Mouse (Mus musculus) myocyte (in vitro differentiated cells): ENCODE results near the gene Gm20388. TPM values are rescaled to one million over a fixed set of nuclear protein-coding genes. Genes with fewer than 3 reads are reported as not detected.

Experiments used
- H3K27me3 ChIP-seq: one replicate; pipeline ENCODE4 v1.6.1; 2011; ENCODE audit not compliant: control insufficient read depth, insufficient read depth, insufficient read length
- H3K36me3 ChIP-seq: one replicate; pipeline ENCODE4 v1.6.1; 2011; ENCODE audit not compliant: control insufficient read depth, insufficient read depth
- H3K4me2 ChIP-seq: one replicate; pipeline ENCODE4 v1.6.1; 2011; ENCODE audit warnings: low read depth, control low read depth
- H3K4me3 ChIP-seq: one replicate; pipeline ENCODE4 v1.5.1; 2011; ENCODE audit warnings: mild to moderate bottlenecking, control low read depth, moderate library complexity
- H3K79me2 ChIP-seq: one replicate; pipeline ENCODE4 v1.6.1; 2011; ENCODE audit not compliant: control insufficient read depth, insufficient read depth
- H3ac ChIP-seq: one replicate; pipeline ENCODE4 v1.6.1; 2011; ENCODE audit not compliant: control insufficient read depth, insufficient read length
- CEBPB ChIP-seq: IDR thresholded peaks from 2 replicates; pipeline ENCODE4 v1.6.1; 2011; ENCODE audit warnings: mild to moderate bottlenecking, moderate library complexity; ENCODE audit not compliant: poor library complexity, insufficient read depth, severe bottlenecking
- E2F4 ChIP-seq: IDR thresholded peaks from one replicate; pipeline ENCODE4 v1.6.1; 2011; ENCODE audit warnings: mild to moderate bottlenecking, control low read depth, moderate library complexity; ENCODE audit not compliant: insufficient read depth
- MAX ChIP-seq: IDR thresholded peaks from one replicate; pipeline ENCODE4 v1.6.1; 2011; ENCODE audit warnings: low read depth, mild to moderate bottlenecking, control low read depth
- MYOD1 ChIP-seq, 3 experiments: IDR thresholded peaks; one replicate each; pipeline ENCODE4 v1.6.1; 2011; ENCODE audit warnings: control low read depth in 2 of 3, low read depth in 2 of 3, mild to moderate bottlenecking in 2 of 3, moderate library complexity in 1 of 3; ENCODE audit not compliant: insufficient read length in 2 of 3, control insufficient read depth in 1 of 3
- MYOG ChIP-seq, 3 experiments: IDR thresholded peaks; one replicate each; pipeline ENCODE4 v1.6.1; 2011; ENCODE audit warnings: control low read depth in 2 of 3, low read depth in 2 of 3, mild to moderate bottlenecking in 2 of 3; ENCODE audit not compliant: insufficient read length in 2 of 3, control insufficient read depth in 1 of 3, insufficient read depth in 1 of 3
- POLR2A ChIP-seq: IDR thresholded peaks from one replicate; pipeline ENCODE4 v1.6.1; 2011; ENCODE audit warnings: low read depth, mild to moderate bottlenecking, control low read depth, moderate library complexity; ENCODE audit not compliant: insufficient read length
- POLR2AphosphoS2 ChIP-seq: IDR thresholded peaks from one replicate; pipeline ENCODE4 v1.6.1; 2011; ENCODE audit warnings: low read depth, control low read depth; ENCODE audit not compliant: insufficient read length
- REST ChIP-seq: IDR thresholded peaks from one replicate; pipeline ENCODE4 v1.6.1; 2011; ENCODE audit warnings: mild to moderate bottlenecking, control low read depth, moderate library complexity; ENCODE audit not compliant: insufficient read depth, insufficient read length
- SRF ChIP-seq: IDR thresholded peaks from one replicate; pipeline ENCODE4 v1.6.1; 2011; ENCODE audit warnings: low read depth; ENCODE audit not compliant: control insufficient read depth, insufficient read length
- TCF12 ChIP-seq: IDR thresholded peaks from one replicate; pipeline ENCODE4 v1.6.1; 2011; ENCODE audit warnings: mild to moderate bottlenecking, control low read depth; ENCODE audit not compliant: poor library complexity, insufficient read depth, severe bottlenecking
- TCF3 ChIP-seq: IDR thresholded peaks from one replicate; pipeline ENCODE4 v1.6.1; 2011; ENCODE audit warnings: low read depth, control low read depth; ENCODE audit not compliant: insufficient read length
- USF1 ChIP-seq: IDR thresholded peaks from one replicate; pipeline ENCODE4 v1.6.1; 2011; ENCODE audit warnings: low read depth, mild to moderate bottlenecking, control low read depth, moderate library complexity
- polyA plus RNA-seq: library from polyadenylated mRNA; unstranded; fragments of >200 nt; fragmentation: generic; extraction: Trizol; gene quantifications from one replicate; pipeline ENCODE4 v1.2.1, GENCODE M21; 2012; ENCODE audit warnings: missing spikeins

Gm20388 gene
- polyA plus RNA-seq, 1 experiment = 15.3 TPM

- no peak for TF ChIP-seq POLR2AphosphoS2
- TF ChIP-seq MYOD1 (IDR thresholded peaks at IDR 0.05; ENCODE audit: control insufficient read depth in 1 of 3, insufficient read length in 2 of 3, low read depth in 2 of 3) = no peak
- TF ChIP-seq MAX = no peak
- no peak for TF ChIP-seq E2F4
- TF ChIP-seq TCF3 = no peak
- TF ChIP-seq MYOG (IDR thresholded peaks at IDR 0.05; ENCODE audit: control insufficient read depth in 1 of 3, insufficient read depth in 1 of 3, insufficient read length in 2 of 3, low read depth in 2 of 3) = no peak
- TF ChIP-seq USF1 = no peak
- TF ChIP-seq TCF12 = no peak
- TF ChIP-seq POLR2A = no peak
- TF ChIP-seq CEBPB = no peak
- no peak for TF ChIP-seq REST
- H3K4me2 ChIP-seq = no peak overlapping the region
- no peak overlapping the region for H3ac ChIP-seq
- peaks cover 90% of the 10 kb centered on the region for H3K27me3 ChIP-seq
- no peaks in the 10 kb centered on the region for H3K36me3 ChIP-seq
- no peak overlapping the region for H3K4me3 ChIP-seq
- H3K79me2 ChIP-seq = no peaks in the 10 kb centered on the region
These were observed 832.7 kb downstream of the Gm20388 start for GRCm38 (mm10) chr8:120743149-120743897.

GRCm38 (mm10) chr8:120743898-120744290, 833.3 kb downstream of the Gm20388 start:
- Histone ChIP-seq H3K4me2 (no peak overlapping the region), H3K27me3 (peaks cover 90% of the 10 kb centered on the region), H3ac (no peak overlapping the region), H3K79me2 (no peaks in the 10 kb centered on the region), H3K36me3 (no peaks in the 10 kb centered on the region), H3K4me3 (no peak overlapping the region)
- TF ChIP-seq CEBPB = no peak
- no peak for TF ChIP-seq USF1
- TF ChIP-seq MYOD1 (IDR thresholded peaks at IDR 0.05; ENCODE audit: control insufficient read depth in 1 of 3, insufficient read length in 2 of 3, low read depth in 2 of 3) = no peak
- no peak for TF ChIP-seq TCF3
- TF ChIP-seq POLR2AphosphoS2 = no peak
- TF ChIP-seq REST = no peak
- TF ChIP-seq TCF12 = no peak
- TF ChIP-seq E2F4 = no peak

- no peak overlapping the region for H3K4me2 ChIP-seq
- no peaks in the 10 kb centered on the region for H3K36me3 ChIP-seq
- no peaks in the 10 kb centered on the region for H3K79me2 ChIP-seq
- H3K4me3 ChIP-seq = no peak overlapping the region
- TF ChIP-seq POLR2A (no peak), TCF3 (no peak), E2F4 (no peak), SRF (no peak), TCF12 (no peak), MYOG (IDR thresholded peaks at IDR 0.05; ENCODE audit: control insufficient read depth in 1 of 3, insufficient read depth in 1 of 3, insufficient read length in 2 of 3, low read depth in 2 of 3) (no peak), REST (no peak), MYOD1 (IDR thresholded peaks at IDR 0.05; ENCODE audit: control insufficient read depth in 1 of 3, insufficient read length in 2 of 3, low read depth in 2 of 3) (no peak), USF1 (no peak), MAX (no peak), POLR2AphosphoS2 (no peak), CEBPB (no peak)
- no peak overlapping the region for H3ac ChIP-seq
- peaks cover 85% of the 10 kb centered on the region for H3K27me3 ChIP-seq
These were observed 833.8 kb downstream of the Gm20388 start for GRCm38 (mm10) chr8:120744448-120744847.

- TF ChIP-seq TCF3 (no peak), POLR2A (no peak), CEBPB (no peak), SRF (no peak), E2F4 (no peak), USF1 (no peak), TCF12 (no peak), MYOD1 (IDR thresholded peaks at IDR 0.05; ENCODE audit: control insufficient read depth in 1 of 3, insufficient read length in 2 of 3, low read depth in 2 of 3) (no peak), POLR2AphosphoS2 (no peak), MAX (no peak), REST (no peak), MYOG (IDR thresholded peaks at IDR 0.05; ENCODE audit: control insufficient read depth in 1 of 3, insufficient read depth in 1 of 3, insufficient read length in 2 of 3, low read depth in 2 of 3) (no peak)
- H3K79me2 ChIP-seq = no peaks in the 10 kb centered on the region
- H3K36me3 ChIP-seq = no peaks in the 10 kb centered on the region
- H3K4me2 ChIP-seq = no peak overlapping the region
- no peak overlapping the region for H3ac ChIP-seq
- peaks cover 83% of the 10 kb centered on the region for H3K27me3 ChIP-seq
- no peak overlapping the region for H3K4me3 ChIP-seq
These were observed 834.6 kb downstream of the Gm20388 start for GRCm38 (mm10) chr8:120745226-120745625.
